Mouse (Mus musculus): ENCODE measurements at regions not wholly inside any gene's neighbourhood (a gene's known extent, or its start where the extent isn't known, plus 50 kb on each side); places are given as distances from the start of the nearest gene placed in this dataset.
"Not testable (repeated sequence)": the region's sequence is repeated elsewhere in the genome, so short reads cannot be mapped to it uniquely, and the experiment has no call there.

GRCm38 (mm10) chr3:7306800-7307199 lies 686.6 kb upstream of the 1700008P02Rik start:
- ATAC-seq (replicated peaks in 1 of 2; ENCODE audit: insufficient read depth in 1 of 2, low FRiP score in 2 of 2, low TSS enrichment in 1 of 2, low read depth in 1 of 2, poor library complexity in 2 of 2, severe bottlenecking in 2 of 2), result no peak

- ATAC-seq (replicated peaks in 1 of 2; ENCODE audit: insufficient read depth in 1 of 2, low FRiP score in 2 of 2, low TSS enrichment in 1 of 2, low read depth in 1 of 2, poor library complexity in 2 of 2, severe bottlenecking in 2 of 2), result no peak
These were observed 678.3 kb upstream of the 1700008P02Rik start for GRCm38 (mm10) chr3:7298511-7298910.

- ATAC-seq (replicated peaks in 1 of 2; ENCODE audit: insufficient read depth in 1 of 2, low FRiP score in 2 of 2, low TSS enrichment in 1 of 2, low read depth in 1 of 2, poor library complexity in 2 of 2, severe bottlenecking in 2 of 2), result no peak
These were observed 670.8 kb upstream of the 1700008P02Rik start for GRCm38 (mm10) chr3:7291026-7291425.

- peak in 1 of 2 experiments; percentile 32; a peak in 1 of 4 replicates for ATAC-seq (replicated peaks in 1 of 2; ENCODE audit: insufficient read depth in 1 of 2, low FRiP score in 2 of 2, low TSS enrichment in 1 of 2, low read depth in 1 of 2, poor library complexity in 2 of 2, severe bottlenecking in 2 of 2)
These were observed 637.3 kb upstream of the 1700008P02Rik start for GRCm38 (mm10) chr3:7257591-7257990.

- no peak for ATAC-seq (replicated peaks in 1 of 2; ENCODE audit: insufficient read depth in 1 of 2, low FRiP score in 2 of 2, low TSS enrichment in 1 of 2, low read depth in 1 of 2, poor library complexity in 2 of 2, severe bottlenecking in 2 of 2)
These were observed 628.1 kb upstream of the 1700008P02Rik start for GRCm38 (mm10) chr3:7248337-7248736.

GRCm38 (mm10) chr3:7229769-7230168 lies 609.5 kb upstream of the 1700008P02Rik start:
- ATAC-seq (replicated peaks in 1 of 2; ENCODE audit: insufficient read depth in 1 of 2, low FRiP score in 2 of 2, low TSS enrichment in 1 of 2, low read depth in 1 of 2, poor library complexity in 2 of 2, severe bottlenecking in 2 of 2), result no peak

GRCm38 (mm10) chr3:7188531-7188930 lies 568.3 kb upstream of the 1700008P02Rik start:
- ATAC-seq (replicated peaks in 1 of 2; ENCODE audit: insufficient read depth in 1 of 2, low FRiP score in 2 of 2, low TSS enrichment in 1 of 2, low read depth in 1 of 2, poor library complexity in 2 of 2, severe bottlenecking in 2 of 2), result not testable (repeated sequence)

- ATAC-seq (replicated peaks in 1 of 2; ENCODE audit: insufficient read depth in 1 of 2, low FRiP score in 2 of 2, low TSS enrichment in 1 of 2, low read depth in 1 of 2, poor library complexity in 2 of 2, severe bottlenecking in 2 of 2), result no peak
These were observed 546.4 kb upstream of the 1700008P02Rik start for GRCm38 (mm10) chr3:7166596-7166995.

GRCm38 (mm10) chr3:7138996-7139395 lies 518.8 kb upstream of the 1700008P02Rik start:
- no peak for ATAC-seq (replicated peaks in 1 of 2; ENCODE audit: insufficient read depth in 1 of 2, low FRiP score in 2 of 2, low TSS enrichment in 1 of 2, low read depth in 1 of 2, poor library complexity in 2 of 2, severe bottlenecking in 2 of 2)

GRCm38 (mm10) chr3:7134714-7135113 lies 514.5 kb upstream of the 1700008P02Rik start:
- no peak for ATAC-seq (replicated peaks in 1 of 2; ENCODE audit: insufficient read depth in 1 of 2, low FRiP score in 2 of 2, low TSS enrichment in 1 of 2, low read depth in 1 of 2, poor library complexity in 2 of 2, severe bottlenecking in 2 of 2)
